Mouse (Mus musculus): ENCODE measurements around the gene Tmem132e. TPM values are rescaled to one million over a fixed set of nuclear protein-coding genes. Genes with fewer than 3 reads are reported as not detected.
A peak's percentile ranks its signal among the peaks of the same experiment; 100 is the strongest.

Gene Tmem132e
- polyA plus RNA-seq, 1 experiment from 2014 or later = 5.1 TPM

- Histone ChIP-seq H3K27me3 (ENCODE audit: control insufficient read depth, insufficient read depth, low read length) (peaks cover 63% of the 10 kb centered on the region), H3K36me3 (replicated peaks; ENCODE audit: control insufficient read depth, insufficient read depth) (no peaks in the 10 kb centered on the region), H3K4me3 (replicated peaks; ENCODE audit: low read length) (peak overlapping the region; percentile 75), H3K4me2 (replicated peaks) (peak overlapping the region; percentile 99), H3K9ac (peak overlapping the region; percentile 79), H3K9me3 (ENCODE audit: control insufficient read depth, low read length) (no peaks in the 10 kb centered on the region), H3K4me1 (replicated peaks; ENCODE audit: control insufficient read depth, insufficient read depth, low read length) (peaks cover 17% of the 10 kb centered on the region), H3K27ac (peak overlapping the region; percentile 64; the same call in 1 of the 2 replicates)
- ATAC-seq (ENCODE audit: low FRiP score) = no peak
- WGBS = under 1% methylated on average over 47 of the region's 47 CpGs
- no peak for DNase-seq (ENCODE audit: low spot score)
Observed at GRCm38 (mm10) chr11:82387711-82388341, 874 bp upstream of the Tmem132e start.

GRCm38 (mm10) chr11:82389396-82390291, 944 bp downstream of the Tmem132e start:
- Histone ChIP-seq H3K27ac (peak overlapping the region; percentile 57), H3K4me1 (replicated peaks; ENCODE audit: control insufficient read depth, insufficient read depth, low read length) (peaks cover 17% of the 10 kb centered on the region), H3K4me2 (replicated peaks) (peak overlapping the region; percentile 99), H3K4me3 (replicated peaks; ENCODE audit: low read length) (peak overlapping the region; percentile 75), H3K27me3 (ENCODE audit: control insufficient read depth, insufficient read depth, low read length) (peaks cover 57% of the 10 kb centered on the region), H3K9me3 (ENCODE audit: control insufficient read depth, low read length) (no peaks in the 10 kb centered on the region), H3K9ac (peak overlapping the region; percentile 79), H3K36me3 (replicated peaks; ENCODE audit: control insufficient read depth, insufficient read depth) (no peaks in the 10 kb centered on the region)
- 1% methylated on average over 59 of the region's 69 CpGs for WGBS
- DNase-seq (ENCODE audit: low spot score) = peak; percentile 50
- peak; percentile 25; the same call in 1 of the 2 replicates for ATAC-seq (ENCODE audit: low FRiP score)

- Histone ChIP-seq H3K36me3 (replicated peaks; ENCODE audit: control insufficient read depth, insufficient read depth) (no peaks in the 10 kb centered on the region), H3K9ac (no peak overlapping the region), H3K27ac (no peak overlapping the region), H3K4me2 (replicated peaks) (0 out of 2 replicates have a peak overlapping the region, but pooled peaks have one; percentile 0), H3K9me3 (ENCODE audit: control insufficient read depth, low read length) (no peaks in the 10 kb centered on the region), H3K4me1 (replicated peaks; ENCODE audit: control insufficient read depth, insufficient read depth, low read length) (peaks cover 17% of the 10 kb centered on the region), H3K4me3 (replicated peaks; ENCODE audit: low read length) (no peak overlapping the region), H3K27me3 (ENCODE audit: control insufficient read depth, insufficient read depth, low read length) (peaks cover 49% of the 10 kb centered on the region)
- ATAC-seq (ENCODE audit: low FRiP score) (no peak), DNase-seq (ENCODE audit: low spot score) (peak; percentile 64)
- 60% methylated on average over 3 of the region's 3 CpGs for WGBS
Observed at GRCm38 (mm10) chr11:82392341-82392740, 3.6 kb downstream of the Tmem132e start.

GRCm38 (mm10) chr11:82399621-82400020, 10.9 kb downstream of the Tmem132e start:
- no peak for DNase-seq (ENCODE audit: low spot score)

GRCm38 (mm10) chr11:82405641-82406040, 16.9 kb downstream of the Tmem132e start:
- Histone ChIP-seq H3K4me3 (replicated peaks; ENCODE audit: low read length) (no peak overlapping the region), H3K36me3 (replicated peaks; ENCODE audit: control insufficient read depth, insufficient read depth) (no peaks in the 10 kb centered on the region), H3K9me3 (ENCODE audit: control insufficient read depth, low read length) (no peaks in the 10 kb centered on the region), H3K27ac (no peak overlapping the region), H3K9ac (no peak overlapping the region), H3K4me1 (replicated peaks; ENCODE audit: control insufficient read depth, insufficient read depth, low read length) (peaks cover 10% of the 10 kb centered on the region), H3K27me3 (ENCODE audit: control insufficient read depth, insufficient read depth, low read length) (no peaks in the 10 kb centered on the region), H3K4me2 (replicated peaks) (no peak overlapping the region)
- no peak for DNase-seq (ENCODE audit: low spot score)
- WGBS = 43% methylated on average over 3 of the region's 3 CpGs
- no peak for ATAC-seq (ENCODE audit: low FRiP score)

More at GRCm38 (mm10) chr11:82399621-82400020, 10.9 kb downstream of the Tmem132e start:
- no peak overlapping the region for H3K9ac ChIP-seq
- no peak overlapping the region for H3K4me2 ChIP-seq (replicated peaks)
- no peak overlapping the region for H3K27ac ChIP-seq
- no peak overlapping the region for H3K4me3 ChIP-seq (replicated peaks; ENCODE audit: low read length)
- 18% methylated on average over 3 of the region's 3 CpGs for WGBS
- H3K9me3 ChIP-seq (ENCODE audit: control insufficient read depth, low read length) = no peaks in the 10 kb centered on the region
- H3K36me3 ChIP-seq (replicated peaks; ENCODE audit: control insufficient read depth, insufficient read depth) = no peaks in the 10 kb centered on the region
- 0 out of 2 replicates have a peak, but pooled peaks cover 6% of the 10 kb centered on the region for H3K27me3 ChIP-seq (ENCODE audit: control insufficient read depth, insufficient read depth, low read length)
- H3K4me1 ChIP-seq (replicated peaks; ENCODE audit: control insufficient read depth, insufficient read depth, low read length) = no peaks in the 10 kb centered on the region
- no peak for ATAC-seq (ENCODE audit: low FRiP score)

GRCm38 (mm10) chr11:82406358-82407221, 17.9 kb downstream of the Tmem132e start:
- no peak overlapping the region for H3K4me2 ChIP-seq (replicated peaks)
- no peak for DNase-seq (ENCODE audit: low spot score)
- H3K4me3 ChIP-seq (replicated peaks; ENCODE audit: low read length) = no peak overlapping the region
- no peaks in the 10 kb centered on the region for H3K27me3 ChIP-seq (ENCODE audit: control insufficient read depth, insufficient read depth, low read length)
- H3K9ac ChIP-seq = no peak overlapping the region
- H3K9me3 ChIP-seq (ENCODE audit: control insufficient read depth, low read length) = no peaks in the 10 kb centered on the region
- no peaks in the 10 kb centered on the region for H3K36me3 ChIP-seq (replicated peaks; ENCODE audit: control insufficient read depth, insufficient read depth)
- peaks cover 10% of the 10 kb centered on the region for H3K4me1 ChIP-seq (replicated peaks; ENCODE audit: control insufficient read depth, insufficient read depth, low read length)
- WGBS = 21% methylated on average over 11 of the region's 11 CpGs
- ATAC-seq (ENCODE audit: low FRiP score) = peak; percentile 24; the same call in 1 of the 2 replicates
- no peak overlapping the region for H3K27ac ChIP-seq

- H3K4me3 ChIP-seq (replicated peaks; ENCODE audit: low read length) = no peak overlapping the region
- no peaks in the 10 kb centered on the region for H3K27me3 ChIP-seq (ENCODE audit: control insufficient read depth, insufficient read depth, low read length)
- no peak overlapping the region for H3K27ac ChIP-seq
- H3K9ac ChIP-seq = no peak overlapping the region
- H3K36me3 ChIP-seq (replicated peaks; ENCODE audit: control insufficient read depth, insufficient read depth) = no peaks in the 10 kb centered on the region
- no peak for DNase-seq (ENCODE audit: low spot score)
- H3K9me3 ChIP-seq (ENCODE audit: control insufficient read depth, low read length) = no peaks in the 10 kb centered on the region
- no peak for ATAC-seq (ENCODE audit: low FRiP score)
- no peaks in the 10 kb centered on the region for H3K4me1 ChIP-seq (replicated peaks; ENCODE audit: control insufficient read depth, insufficient read depth, low read length)
- 52% methylated on average over 1 of the region's 1 CpGs for WGBS
- no peak overlapping the region for H3K4me2 ChIP-seq (replicated peaks)
Observed at GRCm38 (mm10) chr11:82412496-82412895, 23.8 kb downstream of the Tmem132e start.

- DNase-seq (ENCODE audit: low spot score) (no peak), ATAC-seq (ENCODE audit: low FRiP score) (peak; percentile 62; the same call in 1 of the 2 replicates)
- WGBS = 24% methylated on average over 8 of the region's 9 CpGs
Observed at GRCm38 (mm10) chr11:82418337-82419041, 29.8 kb downstream of the Tmem132e start.

More at GRCm38 (mm10) chr11:82418337-82419041, 29.8 kb downstream of the Tmem132e start:
- Histone ChIP-seq H3K36me3 (replicated peaks; ENCODE audit: control insufficient read depth, insufficient read depth) (no peaks in the 10 kb centered on the region), H3K4me1 (replicated peaks; ENCODE audit: control insufficient read depth, insufficient read depth, low read length) (peaks cover 5% of the 10 kb centered on the region; the same call in 1 of the 2 replicates), H3K27me3 (ENCODE audit: control insufficient read depth, insufficient read depth, low read length) (0 out of 2 replicates have a peak, but pooled peaks cover 4% of the 10 kb centered on the region), H3K9me3 (ENCODE audit: control insufficient read depth, low read length) (no peaks in the 10 kb centered on the region), H3K4me2 (replicated peaks) (no peak overlapping the region), H3K4me3 (replicated peaks; ENCODE audit: low read length) (no peak overlapping the region), H3K27ac (peak overlapping the region; percentile 32; the same call in 1 of the 2 replicates), H3K9ac (no peak overlapping the region)
